Mouse (Mus musculus) megakaryocyte progenitor cell, adult 5-6 weeks (primary cell): ENCODE measurements at regions not wholly inside any gene's neighbourhood (a gene's known extent, or its start where the extent isn't known, plus 50 kb on each side); places are given as distances from the start of the nearest gene placed in this dataset.
A peak's percentile ranks its signal among the peaks of the same experiment; 100 is the strongest.

ENCODE experiments used
- ATAC-seq: replicated peaks from 2 replicates; pipeline ENCODE4 v1.8.0; 2016; ENCODE audit warnings: mild to moderate bottlenecking, moderate TSS enrichment, inconsistent platforms; ENCODE audit not compliant: poor library complexity

DNA sequence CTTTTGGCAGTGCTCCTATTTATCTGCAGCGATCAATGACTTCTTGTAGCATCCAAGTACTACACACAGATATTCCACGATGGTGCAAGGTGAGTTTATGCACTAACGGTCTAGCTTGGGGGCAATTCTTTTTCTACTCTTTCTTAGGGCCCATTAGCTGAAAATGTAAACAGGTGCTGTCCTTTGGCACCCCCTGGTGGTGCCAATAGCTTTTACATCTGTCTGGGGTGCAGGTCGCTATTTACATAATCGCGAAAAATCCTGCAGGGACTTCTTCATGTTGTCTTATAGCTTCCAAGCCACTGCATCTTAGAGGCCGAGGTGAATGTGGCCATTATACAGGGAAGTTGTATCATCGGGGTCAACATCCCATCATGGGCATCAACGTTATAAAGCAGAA lies 175.9 kb downstream of the Rps12 start:
- ATAC-seq, result peak; percentile 92

DNA sequence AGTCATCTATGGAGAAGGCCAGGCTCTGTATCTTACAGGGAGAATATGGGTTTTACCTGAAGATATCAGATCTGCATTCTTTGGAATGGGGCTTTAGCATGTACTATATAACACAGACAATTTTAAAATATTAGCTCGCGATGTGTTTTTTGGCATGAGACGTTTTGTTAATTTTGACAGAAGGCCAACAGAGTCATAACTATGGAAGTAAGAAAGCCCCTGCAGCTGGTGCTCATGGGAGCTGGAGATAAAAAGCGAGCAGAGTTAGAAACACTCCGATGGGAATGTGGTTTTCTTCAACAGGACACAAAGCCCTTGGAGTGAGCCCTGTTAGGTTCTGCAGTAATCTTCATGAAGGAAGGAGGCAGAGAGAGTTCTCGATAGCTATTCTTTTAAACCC lies 176.6 kb downstream of the Rps12 start:
- no peak for ATAC-seq

- ATAC-seq, result no peak
These were observed 177.0 kb downstream of the Rps12 start for GRCm38 (mm10) chr10:23610046-23610445.

DNA sequence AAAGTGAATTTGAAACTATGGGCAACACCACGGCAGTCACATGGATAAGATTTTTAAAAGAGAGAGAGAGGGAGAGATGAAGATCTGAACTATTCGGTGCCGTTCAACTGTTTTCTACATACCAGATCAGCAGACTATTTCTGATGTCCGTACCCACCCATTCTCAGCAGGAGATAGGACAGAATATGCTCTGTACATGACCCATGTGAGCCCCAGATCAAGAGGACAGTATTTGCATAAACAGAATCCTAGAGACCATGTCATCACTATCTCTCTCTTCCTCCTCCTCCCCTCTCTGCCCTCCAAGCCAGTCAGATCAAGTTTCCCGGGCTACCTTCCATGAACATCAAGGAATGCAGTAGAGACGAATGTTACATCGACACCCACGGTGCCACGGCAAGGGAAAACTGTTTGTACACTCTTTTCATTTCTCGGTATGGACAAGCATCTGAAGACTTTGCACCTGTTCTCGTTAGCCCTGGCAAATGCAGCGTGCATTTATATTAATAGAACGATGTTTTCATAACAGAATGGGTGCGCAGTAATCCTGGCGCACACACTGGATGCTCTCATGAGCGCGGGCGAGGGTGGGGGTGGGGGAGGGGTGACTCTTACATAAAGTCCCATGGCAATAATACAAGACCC lies 177.7 kb downstream of the Rps12 start:
- no peak for ATAC-seq

- no peak for ATAC-seq
These were observed 186.4 kb downstream of the Rps12 start for GRCm38 (mm10) chr10:23600701-23601100.

- ATAC-seq, result no peak
These were observed 191.5 kb downstream of the Rps12 start for GRCm38 (mm10) chr10:23595541-23595940.

DNA sequence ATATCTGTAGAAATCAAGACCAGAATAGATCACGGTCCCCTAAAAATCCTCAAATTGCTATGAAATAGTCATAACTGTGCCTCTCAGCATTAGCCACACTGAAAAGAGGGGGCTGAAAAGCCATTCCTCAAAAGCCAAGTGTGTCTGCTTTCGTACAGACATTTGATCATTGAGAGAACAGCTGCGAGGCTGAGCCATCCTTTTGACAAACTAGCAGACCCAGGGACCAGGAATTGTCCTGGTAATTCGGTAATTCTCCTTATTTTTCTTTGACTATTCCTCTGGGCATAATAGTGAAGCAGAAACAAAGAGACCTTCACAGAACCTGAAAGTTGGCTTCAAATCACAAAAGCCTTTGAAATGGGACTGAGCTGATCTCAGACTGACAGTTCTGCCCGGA lies 206.8 kb downstream of the Rps12 start:
- ATAC-seq, result no peak

DNA sequence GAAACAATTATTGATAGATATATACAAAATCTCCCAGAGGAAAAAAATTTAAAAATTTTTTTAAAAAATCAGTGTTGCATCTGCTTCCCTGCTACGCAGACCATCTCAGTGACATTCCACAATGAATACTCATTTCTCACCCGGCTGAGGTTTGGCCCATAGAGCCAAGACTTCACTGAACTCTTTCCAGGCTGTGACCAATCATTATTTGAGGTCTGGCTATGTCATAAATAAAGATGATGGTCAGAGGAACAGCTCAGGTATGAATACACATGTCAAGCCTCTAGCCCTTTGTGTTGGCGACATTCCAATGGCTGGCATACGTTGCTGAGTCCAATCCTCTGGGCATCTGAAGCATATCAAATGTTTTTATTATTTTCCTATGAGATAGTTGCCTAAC lies 216.1 kb downstream of the Rps12 start:
- ATAC-seq, result no peak

- ATAC-seq, result no peak
These were observed 217.7 kb downstream of the Rps12 start for GRCm38 (mm10) chr10:23569386-23569785.

GRCm38 (mm10) chr10:23562273-23562885 lies 211.8 kb upstream of the Eya4 start:
- ATAC-seq, result no peak

DNA sequence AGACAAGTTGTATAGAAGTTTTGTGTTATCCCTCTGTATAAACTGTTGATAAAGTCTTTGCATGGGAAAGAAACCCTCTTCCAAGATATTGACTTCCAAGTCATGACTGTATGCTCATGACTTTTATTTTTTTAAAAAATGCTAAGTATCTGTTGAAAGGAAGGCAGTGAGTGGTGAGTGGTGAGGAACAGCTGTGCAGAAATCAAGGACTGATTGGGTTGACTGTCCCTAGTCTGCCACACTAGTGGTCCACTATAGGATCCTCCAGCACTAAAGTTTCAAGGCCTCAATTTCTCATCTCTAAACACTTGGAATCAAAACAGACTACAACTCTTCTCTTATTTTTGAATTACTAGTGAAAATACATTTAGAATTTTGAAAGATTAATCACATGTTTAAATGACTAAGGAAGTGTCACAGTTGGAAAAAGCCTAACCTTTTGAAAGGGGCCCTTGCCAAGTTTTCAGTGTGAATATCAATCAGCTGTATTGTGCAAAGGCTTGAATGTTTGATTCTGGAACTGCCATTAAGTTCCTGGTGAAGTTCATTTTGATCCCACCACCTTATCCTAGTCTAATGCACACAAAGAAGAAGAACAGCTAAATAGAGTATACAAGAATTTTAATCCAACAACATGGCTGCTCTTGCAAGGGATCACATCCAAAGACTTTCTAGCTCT lies 209.5 kb upstream of the Eya4 start:
- ATAC-seq, result no peak

DNA sequence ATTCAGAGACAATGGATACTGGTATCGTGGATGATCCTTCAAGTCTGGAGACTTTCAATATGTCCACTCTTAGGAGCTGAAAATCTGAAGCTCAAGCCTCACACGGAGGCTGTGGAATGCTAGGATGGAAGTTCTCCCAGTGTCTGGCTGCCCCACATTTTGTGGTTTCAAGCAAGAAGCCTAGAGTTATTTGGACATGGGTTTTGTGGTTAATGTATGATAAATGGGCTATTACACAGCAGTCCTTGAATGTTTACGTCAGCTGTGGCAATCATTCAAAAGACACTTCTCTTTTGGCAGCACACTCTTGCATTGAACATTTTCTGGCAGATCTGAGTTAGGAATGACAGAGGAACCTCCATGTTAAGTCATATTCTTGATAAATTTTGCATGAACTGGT lies 207.2 kb upstream of the Eya4 start:
- ATAC-seq, result 0 out of 2 replicates have a peak, but pooled peaks have one; percentile 26

- no peak for ATAC-seq
These were observed 198.6 kb upstream of the Eya4 start for GRCm38 (mm10) chr10:23549207-23549606.

DNA sequence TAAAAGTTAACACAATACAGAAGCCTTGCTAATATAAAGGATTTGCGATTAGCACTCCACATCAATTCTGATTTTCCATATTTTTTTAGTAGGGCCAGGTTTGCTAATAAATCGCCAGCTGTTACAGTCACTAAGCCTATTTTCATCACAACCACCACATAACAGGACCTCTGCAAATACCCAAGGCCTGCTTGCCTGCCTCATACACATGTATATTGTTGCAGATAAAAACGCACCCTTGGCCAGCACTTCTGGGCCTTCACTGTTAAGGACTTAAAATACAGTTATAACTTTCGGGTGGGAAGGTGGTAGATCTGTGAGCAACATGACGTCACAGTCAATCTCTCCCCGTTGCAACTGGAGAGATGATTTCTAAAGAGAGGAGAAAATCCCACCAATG lies 197.7 kb upstream of the Eya4 start:
- ATAC-seq, result no peak

GRCm38 (mm10) chr10:23542712-23543111 lies 192.1 kb upstream of the Eya4 start:
- ATAC-seq, result no peak

DNA sequence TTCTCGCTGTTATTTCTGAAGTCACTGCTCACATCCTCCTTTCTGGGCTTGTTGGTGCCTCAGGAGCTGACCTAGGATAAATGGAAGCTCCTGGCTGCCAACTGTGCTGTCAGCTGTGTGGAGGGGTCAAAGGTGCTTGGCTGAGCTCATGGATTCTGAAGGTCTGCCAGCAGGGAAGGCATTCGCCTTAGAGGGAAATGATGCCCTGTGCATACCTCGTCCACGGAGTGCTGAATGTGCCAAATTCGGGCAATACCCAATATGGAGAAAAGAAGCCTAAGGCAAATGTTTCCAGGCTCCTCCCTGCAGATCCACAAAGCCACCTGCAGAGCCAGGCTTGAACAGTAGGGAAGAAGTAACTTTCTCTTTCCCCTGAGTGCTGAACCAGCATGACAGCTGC lies 191.3 kb upstream of the Eya4 start:
- ATAC-seq, result no peak

GRCm38 (mm10) chr10:23534636-23535035 lies 184.1 kb upstream of the Eya4 start:
- ATAC-seq, result no peak

DNA sequence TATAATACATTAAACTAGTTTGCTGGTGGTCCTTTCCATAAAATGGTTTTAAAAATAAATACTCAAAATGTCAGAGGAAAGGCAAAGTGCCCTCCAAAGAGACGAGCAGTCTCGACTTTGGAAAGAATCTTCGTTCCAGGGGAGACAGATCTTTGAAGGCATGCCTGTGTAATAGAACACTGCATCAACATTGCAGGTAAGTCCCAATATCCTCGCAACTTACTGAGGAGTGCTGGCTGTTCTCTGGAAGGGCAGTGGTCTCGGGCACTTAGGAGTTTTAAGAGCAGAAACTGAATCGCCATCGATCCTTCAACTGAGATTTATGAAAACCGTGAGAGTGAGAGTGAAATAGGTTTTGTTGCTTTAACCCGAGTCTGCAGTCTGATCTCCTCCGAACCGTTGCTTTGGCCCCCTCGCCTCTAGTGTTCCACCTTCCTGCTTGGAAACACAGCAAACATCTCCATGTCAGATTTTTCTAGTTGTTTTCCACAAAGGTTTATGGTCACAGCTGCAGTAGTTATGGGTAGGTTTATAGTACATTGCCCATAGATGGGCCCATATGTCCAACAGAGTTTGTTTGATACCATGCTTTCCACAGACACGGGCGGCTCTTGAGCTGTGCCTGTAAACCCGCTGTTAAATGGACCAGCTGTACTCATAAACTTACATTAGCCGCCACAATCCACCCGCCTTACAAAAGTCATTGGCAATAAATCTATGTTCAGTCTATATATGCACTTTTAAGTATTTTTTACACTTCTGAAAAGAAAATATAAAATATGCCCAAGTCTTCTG lies 181.6 kb upstream of the Eya4 start:
- ATAC-seq, result no peak

- no peak for ATAC-seq
These were observed 180.1 kb upstream of the Eya4 start for GRCm38 (mm10) chr10:23530715-23531114.

DNA sequence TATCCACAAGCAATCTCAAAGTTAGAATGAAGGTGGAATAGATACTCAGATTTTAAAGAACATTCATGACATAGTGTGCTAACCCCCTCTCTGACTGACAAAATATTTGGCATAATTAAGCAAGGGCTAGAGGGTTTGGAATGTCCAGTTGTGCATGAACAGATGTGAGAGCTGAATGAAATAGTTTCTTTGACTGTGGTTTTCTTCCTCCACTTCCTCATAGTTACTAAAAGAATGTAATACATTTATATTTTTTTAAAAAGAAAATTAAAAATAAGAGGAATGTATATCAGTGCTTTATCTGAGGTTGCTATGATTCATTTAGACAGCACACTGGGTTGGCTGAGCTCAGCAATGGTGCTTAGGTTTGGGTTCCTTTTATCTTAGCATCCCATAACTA lies 176.2 kb upstream of the Eya4 start:
- no peak for ATAC-seq

GRCm38 (mm10) chr10:23522664-23523063 lies 172.1 kb upstream of the Eya4 start:
- no peak for ATAC-seq

- no peak for ATAC-seq
These were observed 143.1 kb upstream of the Eya4 start for GRCm38 (mm10) chr10:23493647-23494046.
